Mouse (Mus musculus): ENCODE results near the gene Get4. TPM values are rescaled to one million over a fixed set of nuclear protein-coding genes. Genes with fewer than 3 reads are reported as not detected.

Gene Get4
- polyA plus RNA-seq, 1 experiment from 2014 or later, result 145 TPM

- no peak overlapping the region for H3K27ac ChIP-seq (ENCODE audit: low read depth, low read length)
- no peak overlapping the region for H3K9ac ChIP-seq (ENCODE audit: low read length)
- H3K27me3 ChIP-seq (ENCODE audit: control insufficient read depth, insufficient read depth, low read length), result no peaks in the 10 kb centered on the region
- no peak for DNase-seq (ENCODE audit: low spot score)
- no peaks in the 10 kb centered on the region for H3K36me3 ChIP-seq (ENCODE audit: control insufficient read depth, insufficient read depth, low read length)
- no peaks in the 10 kb centered on the region for H3K9me3 ChIP-seq (ENCODE audit: control insufficient read depth, low read length)
- H3K4me2 ChIP-seq (ENCODE audit: low read depth), result no peak overlapping the region
- ATAC-seq (ENCODE audit: insufficient read depth, low FRiP score, low TSS enrichment), result no peak
- H3K4me1 ChIP-seq (ENCODE audit: control insufficient read depth, insufficient read depth, low read length), result no peaks in the 10 kb centered on the region
- no peak overlapping the region for H3K4me3 ChIP-seq (ENCODE audit: low read depth, low read length)
These were observed 37.8 kb upstream of the Get4 start for GRCm38 (mm10) chr5:139214298-139214697.

DNA sequence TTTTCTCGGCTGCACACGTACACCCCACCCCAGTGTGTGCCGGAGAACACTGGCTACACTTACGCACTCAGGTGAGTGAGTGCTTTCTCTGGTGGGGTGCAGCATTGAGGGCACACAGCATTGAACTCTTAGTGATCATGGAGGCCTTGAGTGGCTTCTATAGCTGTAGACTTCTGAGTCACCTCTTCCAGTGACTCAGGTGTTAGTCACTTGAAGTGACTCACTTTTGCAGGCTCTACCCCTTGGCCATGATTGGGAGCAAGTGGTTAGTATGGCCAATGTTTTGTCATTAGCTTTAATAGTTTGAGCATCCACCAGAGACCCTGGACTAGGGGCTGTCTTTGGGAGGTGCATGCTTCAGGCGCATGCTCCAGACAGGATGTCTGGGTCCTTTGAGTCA lies 36.9 kb upstream of the Get4 start:
- H3K36me3 ChIP-seq (ENCODE audit: control insufficient read depth, insufficient read depth, low read length), result peaks cover 1% of the 10 kb centered on the region
- DNase-seq (ENCODE audit: low spot score) (no peak), ATAC-seq (ENCODE audit: insufficient read depth, low FRiP score, low TSS enrichment) (no peak)
- H3K9ac ChIP-seq (ENCODE audit: low read length), result no peak overlapping the region
- no peak overlapping the region for H3K4me3 ChIP-seq (ENCODE audit: low read depth, low read length)
- no peak overlapping the region for H3K4me2 ChIP-seq (ENCODE audit: low read depth)
- no peaks in the 10 kb centered on the region for H3K4me1 ChIP-seq (ENCODE audit: control insufficient read depth, insufficient read depth, low read length)
- H3K9me3 ChIP-seq (ENCODE audit: control insufficient read depth, low read length), result no peaks in the 10 kb centered on the region
- 98% methylated on average over 5 of the region's 5 CpGs for WGBS
- no peak overlapping the region for H3K27ac ChIP-seq (ENCODE audit: low read depth, low read length)
- H3K27me3 ChIP-seq (ENCODE audit: control insufficient read depth, insufficient read depth, low read length), result no peaks in the 10 kb centered on the region

DNA sequence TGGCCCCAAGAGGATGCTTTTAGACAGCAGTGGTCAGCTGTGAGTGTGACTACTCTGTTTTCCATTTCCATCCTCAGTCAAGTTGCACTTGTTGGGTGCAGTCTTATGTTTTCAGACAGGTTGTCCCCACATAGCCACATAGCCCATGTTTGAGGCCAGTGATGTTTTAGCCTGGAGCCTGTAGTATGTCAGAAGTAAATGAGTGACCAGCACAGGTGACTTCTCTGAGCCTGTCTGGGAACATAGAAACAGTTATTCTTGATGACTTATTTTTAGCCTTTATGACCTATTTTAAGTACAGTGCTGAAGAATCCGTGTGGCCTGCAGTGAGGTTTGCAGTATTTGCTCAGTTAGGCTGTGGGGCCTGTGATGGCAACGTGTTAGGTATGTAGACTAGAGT lies 36.0 kb upstream of the Get4 start:
- Histone ChIP-seq H3K4me3 (ENCODE audit: low read depth, low read length) (no peak overlapping the region), H3K4me2 (ENCODE audit: low read depth) (no peak overlapping the region), H3K9me3 (ENCODE audit: control insufficient read depth, low read length) (no peaks in the 10 kb centered on the region), H3K4me1 (ENCODE audit: control insufficient read depth, insufficient read depth, low read length) (no peaks in the 10 kb centered on the region), H3K9ac (ENCODE audit: low read length) (no peak overlapping the region), H3K27ac (ENCODE audit: low read depth, low read length) (no peak overlapping the region), H3K36me3 (ENCODE audit: control insufficient read depth, insufficient read depth, low read length) (peaks cover 3% of the 10 kb centered on the region), H3K27me3 (ENCODE audit: control insufficient read depth, insufficient read depth, low read length) (no peaks in the 10 kb centered on the region)
- ATAC-seq (ENCODE audit: insufficient read depth, low FRiP score, low TSS enrichment), result no peak
- DNase-seq (ENCODE audit: low spot score), result no peak
- 83% methylated on average over 2 of the region's 2 CpGs for WGBS

GRCm38 (mm10) chr5:139216774-139217173 lies 35.4 kb upstream of the Get4 start:
- DNase-seq (ENCODE audit: low spot score) (no peak), ATAC-seq (ENCODE audit: insufficient read depth, low FRiP score, low TSS enrichment) (no peak)
- Histone ChIP-seq H3K36me3 (ENCODE audit: control insufficient read depth, insufficient read depth, low read length) (peaks cover 3% of the 10 kb centered on the region), H3K4me1 (ENCODE audit: control insufficient read depth, insufficient read depth, low read length) (no peaks in the 10 kb centered on the region), H3K9ac (ENCODE audit: low read length) (no peak overlapping the region), H3K27me3 (ENCODE audit: control insufficient read depth, insufficient read depth, low read length) (no peaks in the 10 kb centered on the region), H3K9me3 (ENCODE audit: control insufficient read depth, low read length) (no peaks in the 10 kb centered on the region), H3K4me3 (ENCODE audit: low read depth, low read length) (no peak overlapping the region), H3K27ac (ENCODE audit: low read depth, low read length) (no peak overlapping the region), H3K4me2 (ENCODE audit: low read depth) (no peak overlapping the region)
- WGBS, result 91% methylated on average over 3 of the region's 3 CpGs

- Histone ChIP-seq H3K27ac (ENCODE audit: low read depth, low read length) (no peak overlapping the region), H3K27me3 (ENCODE audit: control insufficient read depth, insufficient read depth, low read length) (no peaks in the 10 kb centered on the region), H3K4me3 (ENCODE audit: low read depth, low read length) (no peak overlapping the region), H3K4me1 (ENCODE audit: control insufficient read depth, insufficient read depth, low read length) (no peaks in the 10 kb centered on the region), H3K9ac (ENCODE audit: low read length) (no peak overlapping the region), H3K36me3 (ENCODE audit: control insufficient read depth, insufficient read depth, low read length) (peaks cover 5% of the 10 kb centered on the region), H3K9me3 (ENCODE audit: control insufficient read depth, low read length) (no peaks in the 10 kb centered on the region), H3K4me2 (ENCODE audit: low read depth) (no peak overlapping the region)
- DNase-seq (ENCODE audit: low spot score), result no peak
- WGBS, result 94% methylated on average over 4 of the region's 4 CpGs
- no peak for ATAC-seq (ENCODE audit: insufficient read depth, low FRiP score, low TSS enrichment)
These were observed 32.1 kb upstream of the Get4 start for GRCm38 (mm10) chr5:139220006-139220515.

DNA sequence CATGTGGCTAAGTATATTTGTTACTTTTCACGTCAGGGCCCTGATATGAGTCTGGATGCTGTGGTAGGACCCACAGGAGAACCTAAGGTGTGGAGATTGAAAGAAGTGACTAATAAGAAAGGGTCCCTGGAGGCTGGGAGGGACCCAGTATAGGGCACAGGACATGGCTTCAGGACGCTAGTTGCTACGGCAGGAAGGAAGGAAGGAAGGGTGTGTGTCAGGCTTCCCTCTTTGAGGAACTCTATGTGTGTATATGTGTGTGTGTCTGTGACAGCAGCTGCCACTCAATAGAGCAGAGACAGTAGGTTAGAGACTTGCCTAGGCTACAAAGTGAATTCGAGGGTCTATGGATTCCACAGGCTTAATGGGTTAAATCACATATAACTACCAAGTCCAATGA lies 31.5 kb upstream of the Get4 start:
- no peaks in the 10 kb centered on the region for H3K4me1 ChIP-seq (ENCODE audit: control insufficient read depth, insufficient read depth, low read length)
- ATAC-seq (ENCODE audit: insufficient read depth, low FRiP score, low TSS enrichment) (no peak), DNase-seq (ENCODE audit: low spot score) (no peak)
- no peaks in the 10 kb centered on the region for H3K9me3 ChIP-seq (ENCODE audit: control insufficient read depth, low read length)
- no peak overlapping the region for H3K9ac ChIP-seq (ENCODE audit: low read length)
- H3K27ac ChIP-seq (ENCODE audit: low read depth, low read length), result no peak overlapping the region
- 89% methylated on average over 4 of the region's 4 CpGs for whole genome bisulfite sequencing
- H3K36me3 ChIP-seq (ENCODE audit: control insufficient read depth, insufficient read depth, low read length), result peaks cover 7% of the 10 kb centered on the region
- H3K4me3 ChIP-seq (ENCODE audit: low read depth, low read length), result no peak overlapping the region
- H3K27me3 ChIP-seq (ENCODE audit: control insufficient read depth, insufficient read depth, low read length), result no peaks in the 10 kb centered on the region
- no peak overlapping the region for H3K4me2 ChIP-seq (ENCODE audit: low read depth)

- peaks cover 15% of the 10 kb centered on the region for H3K36me3 ChIP-seq (ENCODE audit: control insufficient read depth, insufficient read depth, low read length)
- DNase-seq (ENCODE audit: low spot score), result no peak
- no peaks in the 10 kb centered on the region for H3K9me3 ChIP-seq (ENCODE audit: control insufficient read depth, low read length)
- no peak overlapping the region for H3K4me3 ChIP-seq (ENCODE audit: low read depth, low read length)
- no peak overlapping the region for H3K4me2 ChIP-seq (ENCODE audit: low read depth)
- H3K4me1 ChIP-seq (ENCODE audit: control insufficient read depth, insufficient read depth, low read length), result no peaks in the 10 kb centered on the region
- ATAC-seq (ENCODE audit: insufficient read depth, low FRiP score, low TSS enrichment), result no peak
- H3K9ac ChIP-seq (ENCODE audit: low read length), result no peak overlapping the region
- WGBS, result 95% methylated on average over 10 of the region's 10 CpGs
- H3K27ac ChIP-seq (ENCODE audit: low read depth, low read length), result no peak overlapping the region
- no peaks in the 10 kb centered on the region for H3K27me3 ChIP-seq (ENCODE audit: control insufficient read depth, insufficient read depth, low read length)
These were observed 28.8 kb upstream of the Get4 start for GRCm38 (mm10) chr5:139223331-139223730.

- no peaks in the 10 kb centered on the region for H3K4me1 ChIP-seq (ENCODE audit: control insufficient read depth, insufficient read depth, low read length)
- peaks cover 20% of the 10 kb centered on the region for H3K36me3 ChIP-seq (ENCODE audit: control insufficient read depth, insufficient read depth, low read length)
- H3K4me2 ChIP-seq (ENCODE audit: low read depth), result no peak overlapping the region
- no peak overlapping the region for H3K4me3 ChIP-seq (ENCODE audit: low read depth, low read length)
- H3K27ac ChIP-seq (ENCODE audit: low read depth, low read length), result no peak overlapping the region
- ATAC-seq (ENCODE audit: insufficient read depth, low FRiP score, low TSS enrichment), result no peak
- H3K27me3 ChIP-seq (ENCODE audit: control insufficient read depth, insufficient read depth, low read length), result no peaks in the 10 kb centered on the region
- WGBS, result 94% methylated on average over 4 of the region's 4 CpGs
- no peak for DNase-seq (ENCODE audit: low spot score)
- H3K9me3 ChIP-seq (ENCODE audit: control insufficient read depth, low read length), result no peaks in the 10 kb centered on the region
- H3K9ac ChIP-seq (ENCODE audit: low read length), result no peak overlapping the region
These were observed 24.9 kb upstream of the Get4 start for GRCm38 (mm10) chr5:139227236-139227635.

DNA sequence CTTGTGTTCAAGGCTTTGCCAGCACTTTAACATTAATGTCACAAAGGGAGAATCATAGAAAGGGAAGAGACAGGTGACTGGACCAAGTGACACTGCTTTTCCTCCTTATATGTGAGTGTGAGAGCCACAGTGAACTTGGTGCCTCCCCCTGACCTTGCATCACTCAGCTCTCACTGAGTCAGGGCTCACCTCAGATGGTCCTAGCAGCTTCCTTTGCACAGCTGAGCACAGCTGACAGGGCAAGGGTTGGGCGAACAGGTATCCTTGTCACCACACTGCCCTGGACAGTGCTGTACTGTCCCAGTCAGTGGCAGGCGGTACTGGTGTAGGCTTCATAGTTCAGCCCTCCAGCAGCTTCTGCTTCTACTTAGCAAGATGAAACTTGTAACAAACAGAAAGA lies 24.5 kb upstream of the Get4 start:
- ATAC-seq (ENCODE audit: insufficient read depth, low FRiP score, low TSS enrichment), result no peak
- peaks cover 20% of the 10 kb centered on the region for H3K36me3 ChIP-seq (ENCODE audit: control insufficient read depth, insufficient read depth, low read length)

More for the DNA sequence above, 24.5 kb upstream of the Get4 start:
- H3K4me1 ChIP-seq (ENCODE audit: control insufficient read depth, insufficient read depth, low read length), result no peaks in the 10 kb centered on the region
- no peak overlapping the region for H3K4me2 ChIP-seq (ENCODE audit: low read depth)
- H3K27ac ChIP-seq (ENCODE audit: low read depth, low read length), result no peak overlapping the region
- H3K9me3 ChIP-seq (ENCODE audit: control insufficient read depth, low read length), result no peaks in the 10 kb centered on the region
- no peak overlapping the region for H3K9ac ChIP-seq (ENCODE audit: low read length)
- no peaks in the 10 kb centered on the region for H3K27me3 ChIP-seq (ENCODE audit: control insufficient read depth, insufficient read depth, low read length)
- WGBS, result 98% methylated on average over 2 of the region's 2 CpGs
- no peak for DNase-seq (ENCODE audit: low spot score)
- no peak overlapping the region for H3K4me3 ChIP-seq (ENCODE audit: low read depth, low read length)
